Mouse (Mus musculus): ENCODE measurements around the gene A3galt2.

The A3galt2 gene

GRCm38 (mm10) chr4:128727721-128728430, 27.3 kb upstream of the A3galt2 start:
- no peak for DNase-seq (ENCODE audit: low spot score in 2 of 2)

GRCm38 (mm10) chr4:128728431-128728851, 26.7 kb upstream of the A3galt2 start:
- DNase-seq (ENCODE audit: low spot score in 2 of 2) = no peak

GRCm38 (mm10) chr4:128729033-128729708, 26.0 kb upstream of the A3galt2 start:
- DNase-seq (ENCODE audit: low spot score in 2 of 2) = no peak

DNA sequence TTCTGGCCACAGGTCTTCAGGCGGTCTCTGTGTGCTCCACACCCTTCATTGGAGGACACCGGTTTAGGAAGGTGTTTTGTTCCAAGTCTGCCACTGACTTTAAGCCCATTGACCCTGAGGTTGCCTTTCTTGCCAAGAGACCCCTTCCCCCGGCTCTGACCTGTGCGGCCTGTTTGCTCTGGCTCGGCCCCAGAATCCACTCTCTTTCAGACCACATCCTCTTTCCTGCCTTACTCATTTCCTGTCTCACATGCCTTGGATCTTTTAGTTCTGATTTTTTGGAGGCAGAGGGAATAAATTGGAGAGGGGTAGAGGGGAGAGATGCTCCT, 25.5 kb upstream of the A3galt2 start:
- no peak for DNase-seq (ENCODE audit: low spot score in 2 of 2)

DNA sequence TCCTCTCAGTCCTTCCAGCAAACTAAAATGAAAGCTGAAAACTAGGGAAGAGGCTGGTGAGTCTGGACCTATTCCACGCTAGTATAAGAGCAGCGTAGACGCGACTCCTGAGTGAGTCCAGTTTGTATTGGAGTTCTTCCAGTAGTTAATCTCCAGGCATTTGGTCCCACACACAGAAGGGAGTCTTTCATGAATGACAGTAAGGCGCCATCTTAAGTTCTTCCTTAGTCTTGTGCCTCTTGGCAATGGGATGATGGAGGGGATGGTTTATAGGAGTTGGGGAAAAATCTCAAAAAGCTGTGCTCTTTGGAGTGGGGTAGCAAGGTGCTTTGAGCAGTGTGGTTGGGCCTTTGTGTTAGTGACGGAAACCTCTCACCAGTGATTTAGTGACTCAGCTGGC, 24.9 kb upstream of the A3galt2 start:
- no peak for DNase-seq (ENCODE audit: low spot score in 2 of 2)

DNA sequence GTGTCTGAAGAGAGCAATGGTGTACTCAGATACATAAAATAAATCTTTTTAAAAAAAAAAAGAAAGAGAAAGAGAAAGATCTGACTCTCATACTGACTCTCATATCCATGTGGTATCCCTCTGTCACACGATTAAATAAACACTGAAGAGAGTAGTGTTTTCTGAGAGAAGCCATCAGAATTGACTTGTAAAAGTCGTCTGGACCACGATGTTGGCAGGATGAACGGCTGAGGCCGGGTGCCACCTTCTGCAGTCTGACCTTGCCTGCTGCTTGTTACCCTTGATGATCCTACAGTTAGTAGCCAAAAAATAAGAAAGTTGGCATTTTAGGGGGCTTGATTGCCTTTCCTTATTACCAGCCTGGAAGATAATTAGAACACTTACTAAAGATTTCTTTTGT, 22.4 kb upstream of the A3galt2 start:
- no peak for DNase-seq (ENCODE audit: low spot score in 2 of 2)

DNA sequence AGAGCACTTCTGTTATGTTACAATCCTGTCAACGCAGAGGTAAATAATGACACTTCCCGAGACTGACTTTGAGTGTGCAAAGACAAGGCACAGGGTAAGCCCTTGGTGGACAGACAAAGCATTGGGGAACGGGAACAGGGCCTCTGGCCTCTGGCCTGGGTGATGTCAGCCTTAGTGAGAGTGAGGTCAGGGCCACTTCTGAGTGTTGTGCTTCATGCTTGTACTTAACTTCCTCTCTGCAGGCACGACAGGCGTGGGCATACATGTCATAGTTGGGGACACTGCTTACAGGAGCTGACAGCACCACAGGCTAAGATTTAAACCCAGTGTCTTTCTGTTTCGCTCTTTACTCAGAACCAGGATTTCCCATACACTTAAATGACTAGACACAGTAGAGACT, 21.7 kb upstream of the A3galt2 start:
- no peak for DNase-seq (ENCODE audit: low spot score in 2 of 2)

DNA sequence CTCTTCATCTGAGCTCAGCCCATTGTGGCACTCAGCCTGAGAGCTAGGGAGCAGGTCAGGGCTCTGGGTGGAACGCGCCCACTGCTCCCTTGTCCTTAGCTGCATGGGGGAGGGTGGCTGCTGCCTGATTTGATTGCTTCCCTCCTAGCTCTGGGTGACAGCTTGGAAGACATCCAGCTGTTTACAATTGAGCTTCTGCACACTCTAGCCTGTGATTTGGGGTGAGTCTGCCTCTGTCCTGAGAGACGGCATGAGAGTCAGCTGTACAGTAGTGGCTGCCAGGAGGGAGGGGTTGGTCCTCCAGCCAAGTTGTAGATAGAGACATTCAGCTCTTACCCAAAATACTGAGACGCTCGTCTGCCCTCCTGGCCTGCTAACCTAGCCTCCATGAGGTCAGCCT, 20.9 kb upstream of the A3galt2 start:
- no peak for DNase-seq (ENCODE audit: low spot score in 2 of 2)

- DNase-seq (ENCODE audit: low spot score in 2 of 2) = no peak
Observed at GRCm38 (mm10) chr4:128734721-128735671, 20.2 kb upstream of the A3galt2 start.

DNA sequence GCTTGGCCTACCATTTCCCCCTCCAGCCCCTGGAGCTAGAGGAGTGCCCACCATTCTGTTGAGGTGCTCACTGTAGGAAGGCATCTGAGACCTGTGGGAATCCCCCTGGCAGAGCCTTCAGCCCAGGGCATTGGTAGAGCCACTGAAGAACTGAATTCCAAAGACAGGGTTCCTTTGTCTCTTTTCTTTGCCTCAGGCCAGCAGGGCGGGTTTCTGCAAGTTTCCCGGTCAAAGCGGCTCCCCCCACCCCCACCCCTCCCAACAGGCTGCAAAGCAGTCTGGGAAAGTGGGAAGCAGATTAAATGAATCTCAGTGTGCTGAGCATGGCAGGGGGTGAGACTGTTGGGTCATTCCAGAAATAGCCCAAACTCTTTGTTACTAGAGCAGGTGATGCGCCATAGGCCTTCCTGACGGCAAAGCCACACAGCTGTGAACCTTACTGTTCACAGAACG, 18.0 kb upstream of the A3galt2 start:
- DNase-seq (ENCODE audit: low spot score in 2 of 2) = no peak

DNA sequence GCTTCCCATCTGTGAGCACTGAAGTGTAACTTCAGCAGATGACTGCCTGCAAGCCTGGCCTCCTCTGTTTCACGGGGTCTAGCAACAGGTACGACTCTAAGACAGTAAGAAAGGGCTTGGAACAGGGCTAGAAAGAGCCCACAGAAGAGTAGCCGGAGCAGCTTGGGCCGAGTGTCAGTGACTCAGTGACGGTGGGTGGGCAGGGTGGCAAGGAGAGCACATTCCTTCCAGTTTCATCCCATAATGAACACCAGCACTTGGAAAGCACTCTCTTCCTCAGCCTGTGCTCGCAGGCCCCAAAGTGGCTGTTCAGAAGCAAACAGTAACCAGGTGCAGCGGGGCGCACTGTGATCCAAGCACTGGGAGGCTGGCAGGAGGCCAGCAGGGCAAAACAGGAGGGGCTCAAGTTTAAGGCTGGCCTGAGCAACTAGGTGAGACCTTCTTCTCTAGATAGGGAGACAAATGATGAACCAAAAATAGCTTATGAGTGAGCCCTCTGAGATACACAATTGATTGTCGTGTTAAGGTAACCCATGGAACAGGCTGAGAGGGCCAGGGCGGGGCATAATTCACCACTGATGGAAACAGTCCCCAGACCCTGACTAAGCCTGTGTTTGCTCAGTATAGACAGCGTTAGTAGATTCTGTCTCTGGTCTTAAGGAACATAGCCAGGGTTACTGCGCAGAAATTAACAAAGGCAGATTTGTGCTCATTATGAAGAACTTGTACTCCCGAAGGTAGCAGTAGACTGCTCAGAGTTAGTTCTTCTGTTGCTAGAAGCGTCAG, 17.1 kb upstream of the A3galt2 start:
- no peak for DNase-seq (ENCODE audit: low spot score in 2 of 2)

- DNase-seq (ENCODE audit: low spot score in 2 of 2) = no peak
Observed at GRCm38 (mm10) chr4:128740878-128741277, 14.3 kb upstream of the A3galt2 start.

DNA sequence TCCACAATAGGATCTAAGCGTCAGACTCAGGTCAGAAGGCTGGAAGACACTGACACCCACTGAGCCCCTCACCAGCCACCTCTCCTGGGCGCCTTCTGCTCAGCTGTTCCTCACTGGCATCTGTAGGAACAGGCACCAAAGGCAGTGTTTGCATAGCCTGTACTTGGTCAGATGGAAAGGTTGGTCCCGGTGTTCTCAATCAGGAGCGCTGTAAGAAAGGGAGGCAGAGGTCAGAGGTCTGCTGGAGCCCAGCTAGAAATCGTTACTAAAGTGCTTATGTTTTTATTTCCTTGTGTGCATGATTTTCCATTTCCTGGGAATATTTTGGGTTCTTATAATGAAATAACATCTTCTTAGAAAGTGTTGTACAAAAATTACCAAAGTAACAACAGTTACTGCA, 13.3 kb upstream of the A3galt2 start:
- DNase-seq (ENCODE audit: low spot score in 2 of 2) = no peak

- DNase-seq (ENCODE audit: low spot score in 2 of 2) = no peak
Observed at GRCm38 (mm10) chr4:128742379-128742970, 12.7 kb upstream of the A3galt2 start.

DNA sequence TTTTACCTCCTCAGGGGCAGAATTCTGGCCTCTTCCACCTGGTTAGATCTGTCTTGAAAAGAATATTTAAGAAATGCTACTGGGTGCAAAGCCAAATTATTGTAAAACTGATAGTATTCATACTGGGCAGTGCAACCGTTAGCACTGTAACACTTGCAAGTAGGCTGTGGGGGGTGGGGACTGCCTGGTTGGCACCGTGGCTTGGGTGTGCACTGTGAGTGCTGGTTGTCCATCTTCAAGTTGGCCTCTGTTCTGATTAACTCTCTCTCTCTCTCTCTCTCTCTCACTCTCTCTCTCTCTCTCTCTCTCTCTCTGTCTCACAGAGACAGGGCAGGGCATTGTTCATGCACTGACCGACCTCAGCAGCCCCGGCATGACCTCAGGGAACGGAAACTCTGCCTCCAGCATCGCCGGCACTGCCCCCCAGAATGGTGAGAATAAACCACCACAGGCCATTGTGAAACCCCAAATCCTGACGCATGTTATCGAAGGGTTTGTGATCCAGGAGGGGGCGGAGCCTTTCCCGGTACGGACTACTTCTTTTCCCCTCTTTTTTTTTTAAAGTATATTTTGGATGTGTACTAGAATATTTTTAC, 12.0 kb upstream of the A3galt2 start:
- DNase-seq (ENCODE audit: low spot score in 2 of 2) = no peak

DNA sequence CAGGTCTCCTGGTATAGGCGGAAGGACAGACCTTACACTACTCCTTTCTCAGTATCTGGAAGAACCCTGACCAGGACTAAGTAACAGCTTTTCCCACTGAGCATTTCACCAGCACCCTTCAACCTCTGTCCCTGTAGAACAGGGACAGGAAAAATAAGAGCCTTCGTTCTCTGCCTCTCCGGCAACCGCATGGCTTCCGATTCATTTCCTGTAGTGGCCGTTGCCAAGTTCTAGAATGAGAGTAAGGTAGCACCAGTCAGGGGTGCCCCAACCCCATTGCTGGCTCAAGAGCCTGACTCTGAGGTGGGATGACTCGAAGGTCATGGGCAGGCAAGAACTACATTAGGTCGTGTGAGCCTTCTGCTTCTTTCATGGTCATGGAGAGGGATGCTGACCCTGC, 10.0 kb upstream of the A3galt2 start:
- DNase-seq (ENCODE audit: low spot score in 2 of 2) = no peak

GRCm38 (mm10) chr4:128747614-128748270, 7.4 kb upstream of the A3galt2 start:
- no peak for DNase-seq (ENCODE audit: low spot score in 2 of 2)

DNA sequence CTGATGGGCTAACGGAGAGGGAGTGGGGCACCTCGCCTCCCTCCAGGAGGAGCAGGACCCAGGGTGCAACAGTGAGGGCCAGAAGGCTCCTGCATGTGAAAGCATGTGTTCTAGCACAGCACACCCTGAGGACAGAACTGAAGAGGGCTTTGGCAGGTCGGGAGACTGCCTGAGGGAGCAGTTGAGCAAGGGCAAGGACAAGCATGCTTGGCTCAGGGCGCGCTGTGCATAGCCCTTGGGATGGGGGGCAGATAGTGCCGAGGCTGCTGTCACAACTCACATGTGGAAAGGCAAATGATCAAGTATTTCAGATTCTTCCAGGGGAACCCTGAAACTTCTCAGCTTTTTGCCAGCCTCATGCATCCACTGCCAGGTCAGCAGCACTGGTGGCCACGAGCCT, 6.9 kb upstream of the A3galt2 start:
- DNase-seq (ENCODE audit: low spot score in 2 of 2) = no peak

DNA sequence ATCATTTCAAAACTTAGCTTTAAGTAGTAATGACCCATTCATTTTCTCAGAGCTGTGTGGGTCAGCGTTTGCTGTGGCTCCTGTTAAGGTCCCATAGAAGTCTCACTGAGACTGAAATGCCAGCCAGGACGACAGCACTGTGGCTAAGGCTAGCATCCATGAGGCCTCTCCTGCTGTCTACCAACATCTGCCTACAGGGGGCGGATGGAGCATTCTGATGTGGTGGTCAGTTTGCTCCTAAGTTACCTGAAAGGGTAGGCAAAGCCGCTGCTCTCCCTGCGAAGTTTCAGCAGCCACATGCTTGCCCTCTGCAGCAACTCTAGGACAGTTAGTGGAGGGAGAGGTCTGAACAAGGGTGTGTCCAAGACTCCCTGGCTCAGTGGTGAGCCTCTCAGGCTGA, 4.2 kb upstream of the A3galt2 start:
- no peak for DNase-seq (ENCODE audit: low spot score in 2 of 2)

DNA sequence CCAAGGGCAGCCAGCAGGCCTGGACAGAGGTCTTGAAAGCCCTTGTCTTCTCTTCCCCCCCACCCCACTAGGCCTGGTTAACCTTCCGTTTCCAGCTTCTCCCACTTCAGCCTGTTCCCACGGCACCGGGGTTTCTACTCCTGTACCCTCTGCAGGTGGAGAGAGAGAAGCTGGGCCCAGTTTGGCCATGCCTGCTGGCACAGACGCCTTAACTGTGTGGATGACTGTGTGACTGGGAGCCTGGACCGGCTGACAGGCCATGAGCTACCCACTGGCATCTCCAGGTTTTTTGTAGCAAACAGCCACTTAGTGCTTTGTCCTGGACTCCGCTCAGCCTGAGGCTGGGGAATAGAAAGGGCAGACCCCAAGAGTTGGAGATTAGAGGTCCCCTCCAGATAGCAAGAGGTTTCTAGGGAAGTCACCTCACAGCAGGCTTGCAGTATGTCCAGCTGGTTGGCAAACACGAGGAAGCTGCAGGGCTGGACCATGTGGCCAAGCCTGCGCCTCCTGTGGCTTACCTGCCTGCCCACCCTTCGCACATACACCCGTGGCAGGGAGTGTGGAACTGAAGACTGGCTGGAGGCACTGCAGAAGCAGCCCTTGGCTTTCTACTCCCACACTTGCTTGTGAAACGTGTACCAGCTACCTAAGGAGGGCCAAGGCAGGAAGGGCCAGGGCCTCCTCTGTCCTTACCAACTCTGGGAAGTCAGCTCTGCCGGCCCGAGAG, 3.0 kb upstream of the A3galt2 start:
- DNase-seq (ENCODE audit: low spot score in 2 of 2) = no peak

All from frontal cortex, postnatal 14 days (tissue).